Mouse (Mus musculus) hindlimb bud, embryonic 11.5 days (tissue): ENCODE data around the gene Tanc2.

ENCODE experiments used
- DNase-seq: peaks from one replicate; pipeline ENCODE4 v3.0.0-alpha.2; 2012; ENCODE audit warnings: low read depth, low spot score; ENCODE audit errors: extremely low spot score

Gene Tanc2

DNA sequence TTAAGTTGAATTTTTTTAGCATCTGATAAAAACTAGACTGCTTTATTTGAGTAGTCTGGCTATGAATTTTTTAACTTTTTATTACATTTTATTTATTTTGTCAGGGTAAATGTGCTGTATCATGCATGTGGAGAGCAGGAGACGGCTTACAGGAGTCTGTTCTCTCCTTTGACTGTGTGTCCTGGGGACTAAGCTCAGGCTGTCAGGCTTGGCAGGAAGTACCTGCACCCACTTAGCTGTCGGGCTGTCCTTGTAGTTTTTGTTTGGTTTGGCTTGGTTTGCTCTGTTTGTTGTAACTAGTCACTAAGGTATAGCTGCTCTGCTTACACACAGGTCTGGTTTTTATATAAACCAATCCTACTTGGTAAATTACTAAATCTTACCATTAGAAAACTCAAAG is 234.0 kb downstream of the Tanc2 start:
- no peak for DNase-seq

- DNase-seq = no peak
Observed at GRCm38 (mm10) chr11:105828175-105828574, 238.4 kb downstream of the Tanc2 start.

- DNase-seq = no peak
Observed at GRCm38 (mm10) chr11:105835209-105835608, 245.4 kb downstream of the Tanc2 start.

DNA sequence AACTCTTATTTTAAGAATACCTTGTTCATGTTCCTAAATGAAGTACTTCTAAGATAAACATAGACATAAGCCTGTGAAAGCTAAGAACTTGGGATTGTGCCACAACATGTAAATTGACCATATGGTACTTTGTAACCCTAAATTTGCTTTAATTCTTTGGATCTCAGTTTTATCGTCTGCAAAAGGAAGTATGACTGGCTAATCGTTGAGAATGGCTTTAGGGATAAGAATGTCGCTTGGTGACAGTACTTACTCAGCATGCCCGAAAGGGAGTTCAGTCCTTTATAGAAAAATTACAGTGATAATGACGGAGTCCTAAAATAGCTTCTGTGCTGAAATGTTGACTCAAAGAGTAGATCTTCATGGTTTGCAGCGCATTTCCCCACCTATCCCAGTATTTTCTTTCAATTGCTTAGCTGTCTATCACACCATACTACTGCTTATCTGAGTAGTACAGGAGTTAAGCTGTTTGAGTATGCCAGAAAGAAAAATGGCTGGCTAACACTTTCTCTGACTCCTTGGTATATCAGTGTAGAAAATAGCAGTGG is 246.6 kb downstream of the Tanc2 start:
- no peak for DNase-seq

- no peak for DNase-seq
Observed at GRCm38 (mm10) chr11:105837962-105838361, 248.2 kb downstream of the Tanc2 start.

GRCm38 (mm10) chr11:105845901-105846300 is 256.1 kb downstream of the Tanc2 start:
- DNase-seq = no peak

DNA sequence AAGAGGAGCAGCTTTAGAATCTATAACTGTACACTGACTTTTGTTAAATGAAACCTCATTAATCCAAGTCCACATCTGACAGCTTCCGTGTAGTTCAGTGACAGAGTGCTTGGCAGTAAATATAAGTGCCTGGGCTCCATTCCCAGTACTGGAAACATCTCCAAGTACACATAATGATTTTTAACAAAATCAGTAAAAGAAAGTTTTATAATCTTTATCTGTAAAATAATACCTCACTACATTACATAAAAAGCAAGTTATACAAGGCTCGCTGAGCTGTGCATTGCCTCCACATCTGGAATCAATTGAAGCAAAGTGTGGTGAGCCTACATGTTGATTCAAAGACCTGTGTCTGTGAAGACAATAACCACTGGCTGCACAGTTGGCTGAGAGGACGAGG is 265.7 kb downstream of the Tanc2 start:
- DNase-seq = peak; percentile 14

DNA sequence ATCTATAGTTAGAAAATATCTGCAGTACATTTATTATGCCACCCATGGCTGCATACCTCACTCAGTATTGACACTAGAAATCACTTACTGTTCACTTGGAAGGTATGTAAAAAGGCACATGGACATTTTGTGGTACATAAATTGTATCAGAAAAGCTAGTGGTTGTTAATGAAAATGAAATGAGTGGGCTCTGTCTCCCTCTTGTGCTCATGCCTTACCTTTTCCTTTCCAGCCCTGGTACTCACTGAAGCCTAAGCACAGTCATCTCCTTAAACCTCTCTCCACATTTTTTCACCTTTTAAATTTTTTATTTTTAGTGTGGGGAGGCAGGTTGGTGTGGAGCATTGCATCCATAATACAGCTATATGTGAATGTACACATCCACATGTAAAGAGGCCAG is 268.3 kb downstream of the Tanc2 start:
- DNase-seq = no peak

DNA sequence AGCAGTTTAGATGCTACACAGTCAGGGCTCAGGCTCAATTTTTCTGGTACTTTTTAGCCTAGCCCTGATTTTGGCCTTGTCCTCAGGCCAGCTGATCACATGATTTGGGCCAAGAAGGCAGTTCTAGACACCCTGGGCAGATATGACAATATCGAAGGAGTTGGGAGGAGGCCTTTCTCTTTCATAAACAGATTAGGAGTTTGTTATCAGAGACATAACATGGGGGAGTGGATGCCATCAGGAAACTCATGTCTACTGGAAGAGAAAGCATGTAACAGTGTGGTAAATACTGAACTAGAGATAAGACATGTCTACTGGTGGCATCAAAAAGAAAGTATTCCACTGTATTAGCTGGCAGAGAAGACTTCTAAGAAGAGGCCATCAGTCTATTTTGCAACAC is 295.8 kb downstream of the Tanc2 start:
- DNase-seq = no peak

- DNase-seq = no peak
Observed at GRCm38 (mm10) chr11:105887281-105887680, 297.5 kb downstream of the Tanc2 start.

DNA sequence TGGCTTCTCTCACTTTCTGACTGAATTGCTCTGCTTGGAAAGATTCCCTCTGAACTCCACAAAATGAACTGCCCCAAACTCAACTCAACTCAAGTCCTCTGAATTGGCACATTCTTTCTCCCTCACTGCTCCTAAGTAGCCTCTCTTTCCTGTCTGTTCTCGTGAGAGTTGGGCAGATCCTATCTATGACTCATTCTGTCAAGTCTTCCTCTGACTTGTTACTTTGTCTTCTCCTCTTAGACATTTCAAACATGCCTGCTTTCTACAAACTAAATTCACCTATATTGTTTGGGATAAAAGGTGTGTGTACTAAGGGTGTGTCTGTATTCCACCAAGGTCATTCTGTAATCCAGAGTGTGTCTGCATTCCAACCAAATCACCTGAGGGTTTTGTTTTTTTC is 309.4 kb downstream of the Tanc2 start:
- no peak for DNase-seq

GRCm38 (mm10) chr11:105901501-105901900 is 311.7 kb downstream of the Tanc2 start:
- DNase-seq = no peak

DNA sequence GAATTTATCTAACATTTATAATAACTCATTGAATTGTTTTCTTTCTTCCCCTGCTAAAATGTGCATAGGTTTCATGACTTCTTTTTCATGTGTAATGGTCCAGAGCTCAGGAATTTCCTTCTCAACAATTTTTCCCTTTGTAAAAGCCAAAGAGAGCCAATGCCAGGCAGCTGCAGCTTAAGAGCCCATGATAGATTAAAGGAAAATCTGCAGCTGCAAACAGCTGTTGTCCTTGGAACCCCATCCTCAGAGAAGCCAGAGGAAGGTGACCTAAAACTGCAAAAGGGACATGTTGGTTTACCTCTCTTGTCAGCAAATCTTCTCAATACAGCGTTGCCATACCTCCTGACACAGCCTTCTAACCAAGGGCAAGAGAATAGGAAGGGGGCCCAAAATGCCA is 313.2 kb downstream of the Tanc2 start:
- no peak for DNase-seq

DNA sequence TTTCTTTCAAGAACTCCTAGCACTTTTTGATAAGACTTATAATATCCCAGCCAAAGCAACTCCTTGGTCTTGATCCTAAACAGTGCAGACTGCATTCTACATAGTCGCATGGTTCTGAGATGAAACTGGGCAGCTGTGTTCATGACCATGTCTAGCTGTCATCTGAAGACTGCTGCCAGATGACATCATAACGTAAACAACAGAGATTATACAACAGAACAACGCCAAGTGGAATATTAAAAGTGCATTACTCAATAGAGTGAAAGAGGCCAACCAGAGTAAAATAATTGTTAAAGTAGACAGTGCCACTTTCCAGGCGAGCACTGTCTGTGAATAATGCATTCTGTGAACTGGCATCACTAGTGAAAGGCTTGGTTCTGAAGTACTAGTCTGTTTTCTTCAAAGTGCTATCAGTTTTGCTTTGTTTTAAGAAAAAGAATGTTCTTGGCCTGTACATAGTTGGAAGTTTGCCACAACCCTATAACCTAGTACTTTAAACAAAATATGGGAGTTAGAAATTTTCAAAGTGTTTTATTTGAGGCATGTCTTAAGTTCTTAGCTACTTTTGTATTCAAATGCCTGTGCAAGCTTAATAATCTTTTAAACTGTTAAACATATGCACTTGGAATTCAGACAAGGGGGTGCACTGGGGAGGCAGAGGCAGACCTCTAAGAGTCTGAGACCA is 315.9 kb downstream of the Tanc2 start:
- DNase-seq = no peak

- DNase-seq = no peak
Observed at GRCm38 (mm10) chr11:105907381-105907780, 317.6 kb downstream of the Tanc2 start.

DNA sequence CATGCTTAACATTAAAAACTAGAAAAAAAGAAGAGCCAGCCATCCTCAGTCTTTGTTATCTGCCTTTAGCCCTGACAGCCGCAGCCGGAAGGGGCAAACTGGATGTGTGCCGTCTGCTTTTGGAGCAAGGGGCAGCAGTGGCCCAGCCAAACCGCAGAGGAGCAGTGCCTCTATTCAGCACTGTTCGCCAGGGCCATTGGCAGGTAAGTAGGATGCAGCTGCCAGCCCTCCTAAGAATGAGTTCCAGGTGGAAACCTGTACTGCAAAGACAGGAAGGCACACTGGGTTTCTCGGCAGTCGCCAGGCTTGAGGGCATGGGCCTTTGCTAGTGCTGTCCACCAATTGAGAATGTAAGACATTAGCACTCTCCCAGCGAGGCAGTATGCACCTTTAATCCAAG is 319.1 kb downstream of the Tanc2 start:
- no peak for DNase-seq

GRCm38 (mm10) chr11:105909617-105910016 is 319.8 kb downstream of the Tanc2 start:
- no peak for DNase-seq

- DNase-seq = no peak
Observed at GRCm38 (mm10) chr11:105911149-105911548, 321.4 kb downstream of the Tanc2 start.

DNA sequence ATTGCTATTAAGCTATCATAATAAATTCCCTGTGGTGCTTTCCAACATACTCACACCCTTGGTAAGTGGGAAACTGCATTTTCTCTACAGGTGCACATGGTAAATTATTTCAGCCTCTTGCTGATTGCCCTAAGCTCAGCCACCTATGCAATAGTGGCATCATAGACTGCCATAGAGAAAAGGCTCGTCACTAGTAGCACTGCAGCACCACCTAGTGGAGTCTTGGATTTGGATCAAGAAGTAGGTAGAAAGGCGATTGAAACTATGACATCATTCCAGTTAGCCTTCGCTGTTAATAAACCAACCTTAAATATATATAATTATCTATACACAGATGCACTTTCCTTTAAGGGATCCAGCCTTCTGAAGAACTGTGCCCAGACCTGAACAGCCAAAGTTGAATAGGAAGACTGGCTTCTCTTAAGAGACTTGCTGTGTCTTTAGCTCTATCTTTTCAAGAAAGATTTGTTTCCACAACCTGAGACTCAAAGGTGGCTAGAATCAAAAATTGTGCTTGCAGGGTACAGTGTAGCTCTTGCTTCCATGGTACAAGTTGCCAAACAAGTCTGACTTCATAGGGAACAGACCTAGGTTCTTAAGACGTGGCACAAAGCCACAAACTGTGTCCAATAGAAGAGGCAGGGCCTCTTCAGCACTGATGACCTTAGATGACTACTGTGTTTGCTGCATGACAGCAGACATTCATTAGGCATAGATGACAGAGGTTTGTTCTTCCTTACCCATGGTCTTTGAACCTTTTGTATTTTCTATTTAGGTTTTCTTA is 322.0 kb downstream of the Tanc2 start:
- peak; percentile 54 for DNase-seq

GRCm38 (mm10) chr11:105913580-105913979 is 323.8 kb downstream of the Tanc2 start:
- DNase-seq = no peak

DNA sequence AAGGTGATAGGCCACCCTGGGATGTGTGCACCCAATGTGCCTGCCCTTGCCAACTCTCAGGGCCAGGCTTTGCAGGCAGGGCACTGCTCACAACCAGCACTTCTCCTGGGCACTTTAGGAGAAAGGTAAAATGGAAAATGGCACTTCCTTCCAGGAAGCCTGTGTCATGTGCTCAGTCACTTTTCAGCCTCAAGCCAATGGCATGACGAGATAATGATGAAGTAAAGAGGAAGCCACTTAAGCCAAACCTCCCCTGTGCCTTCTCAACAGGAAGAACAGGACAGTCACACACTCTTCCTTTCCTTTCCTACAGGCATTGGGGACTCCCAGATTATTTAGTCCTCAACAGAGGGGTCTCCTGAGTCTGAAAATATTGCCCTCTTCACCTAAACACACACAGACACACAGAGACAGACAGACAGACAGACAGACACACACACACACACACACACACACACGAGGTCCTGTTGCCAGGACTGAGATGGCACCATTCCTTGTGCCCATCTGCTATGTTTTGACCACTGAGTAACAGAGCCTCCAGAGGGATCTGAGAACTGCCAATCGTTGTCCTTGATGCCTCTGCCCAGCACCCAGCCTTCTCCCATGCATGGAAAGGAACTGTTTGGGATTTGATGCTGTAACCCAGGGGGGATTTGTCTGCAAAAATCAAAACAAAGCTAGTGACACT is 330.5 kb downstream of the Tanc2 start:
- DNase-seq = no peak

DNA sequence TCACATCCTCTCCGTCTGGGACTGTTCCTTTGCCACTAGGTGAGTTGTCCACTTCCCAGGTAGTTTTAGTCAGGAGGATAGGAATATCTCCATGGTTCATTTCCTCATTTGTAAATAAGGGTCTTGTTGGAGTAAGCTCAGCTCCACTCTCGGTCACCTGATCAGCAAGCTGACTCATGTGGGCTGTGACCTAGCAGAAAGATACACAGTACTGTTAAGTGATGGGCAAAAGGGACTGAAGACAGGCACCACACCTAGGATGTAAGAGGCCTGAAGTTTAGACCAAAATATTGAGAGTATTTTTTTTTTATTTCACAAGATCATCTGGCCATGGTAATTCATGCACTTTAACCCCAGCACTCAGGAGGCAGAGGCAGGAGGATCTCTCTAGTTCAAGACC is 331.1 kb downstream of the Tanc2 start:
- DNase-seq = no peak
